Mouse (Mus musculus) heart, postnatal 0 days (tissue): ENCODE data around the gene Tpsb2. TPM values are rescaled to one million over a fixed set of nuclear protein-coding genes. Genes with fewer than 3 reads are reported as not detected.
A peak's percentile ranks its signal among the peaks of the same experiment; 100 is the strongest.

ENCODE experiments used
- ATAC-seq: fragments of 200-750 bp; cut with Nextera tagmentation; 2 replicates; pipeline ENCODE4 v1.8.0; 2017; ENCODE audit warnings: low read depth, moderate number of reproducible peaks, moderate library complexity; ENCODE audit not compliant: insufficient read depth
- DNase-seq: peaks from one replicate; pipeline ENCODE4 v3.0.0-alpha.2; 2016; ENCODE audit warnings: low spot score
- H3K27ac ChIP-seq: fragments of 300-500 bp; sonication (generic); 2 replicates; pipeline ENCODE4 v1.5.1; 2014; ENCODE audit warnings: low read depth, mild to moderate bottlenecking
- H3K27me3 ChIP-seq: fragments of 300-500 bp; sonication (generic); 2 replicates; pipeline ENCODE4 v1.6.1; 2014; ENCODE audit warnings: low read length, mixed read lengths; ENCODE audit not compliant: control insufficient read depth, insufficient read depth
- H3K36me3 ChIP-seq: fragments of 300-500 bp; sonication (generic); replicated peaks from 2 replicates; pipeline ENCODE4 v1.6.1; 2014; ENCODE audit warnings: low read length, mixed read lengths; ENCODE audit not compliant: control insufficient read depth, insufficient read depth
- H3K4me1 ChIP-seq: fragments of 300-500 bp; sonication (generic); 2 replicates; pipeline ENCODE4 v1.6.1; 2014; ENCODE audit warnings: antibody characterized with exemption; ENCODE audit not compliant: control insufficient read depth, insufficient read depth
- H3K4me2 ChIP-seq: fragments of 300-500 bp; sonication (generic); 2 replicates; pipeline ENCODE4 v1.6.1; 2014; ENCODE audit warnings: low read depth, mild to moderate bottlenecking, low read length, moderate library complexity
- H3K4me3 ChIP-seq: fragments of 300-500 bp; sonication (generic); 2 replicates; pipeline ENCODE4 v1.5.1; 2014; ENCODE audit warnings: low read depth, low read length
- H3K9ac ChIP-seq: fragments of 300-500 bp; sonication (generic); replicated peaks from 2 replicates; pipeline ENCODE4 v1.6.1; 2014; ENCODE audit warnings: low read depth, low read length, mixed read lengths
- H3K9me3 ChIP-seq: fragments of 300-500 bp; sonication (generic); replicated peaks from 2 replicates; pipeline ENCODE4 v1.6.1; 2016; ENCODE audit warnings: low read length; ENCODE audit not compliant: control insufficient read depth
- CTCF ChIP-seq: IDR thresholded peaks from 2 replicates; pipeline ENCODE4 v1.5.1; 2016; ENCODE audit warnings: antibody characterized with exemption, control low read depth, low read depth
- EP300 ChIP-seq: IDR thresholded peaks from 2 replicates; pipeline ENCODE4 v1.6.1; 2016; ENCODE audit warnings: antibody characterized with exemption, low read depth
- WGBS: fragments of 180-500 bp; shearing (Covaris S2); extraction: QIAGEN DNeasy Blood & Tissue Kit; methylation state at CpG from one replicate; pipeline ENCODE4 v1.1.7; 2014; 5-methylcytosine and 5-hydroxymethylcytosine counted together
- polyA plus RNA-seq: library from polyadenylated mRNA; unstranded; fragments of >200 nt; fragmentation: Nextera tagmentation; extraction: Ambion mirVana; gene quantifications from 2 replicates; pipeline ENCODE4 v1.2.1, GENCODE M21; 2015
- total RNA-seq: library from RNA; depleted of rRNA; stranded (reverse); fragments of >200 nt; gene quantifications from 2 replicates; pipeline ENCODE4 v1.2.3, GENCODE M21; 2014; ENCODE audit warnings: low replicate concordance; rRNA removed

Tpsb2 gene
- total and polyA plus RNA-seq, 2 experiments from 2014 or later = 26.2 to 28.1 TPM

- no peaks in the 10 kb centered on the region for H3K36me3 ChIP-seq
- no peak overlapping the region for H3K4me3 ChIP-seq
- no peak for ATAC-seq
- 49% methylated on average over 4 of the region's 4 CpGs for WGBS
- DNase-seq = no peak
- H3K27ac ChIP-seq = no peak overlapping the region
- TF ChIP-seq EP300 = no peak
- TF ChIP-seq CTCF = no peak
- H3K9ac ChIP-seq = no peak overlapping the region
- no peaks in the 10 kb centered on the region for H3K9me3 ChIP-seq
- no peaks in the 10 kb centered on the region for H3K27me3 ChIP-seq
- peaks cover 45% of the 10 kb centered on the region for H3K4me1 ChIP-seq
- no peak overlapping the region for H3K4me2 ChIP-seq
Measured at GRCm38 (mm10) chr17:25411251-25411650, 45.1 kb downstream of the Tpsb2 start.

GRCm38 (mm10) chr17:25414209-25414608 lies 48.1 kb downstream of the Tpsb2 start:
- H3K4me2 ChIP-seq = no peak overlapping the region
- H3K9me3 ChIP-seq = no peaks in the 10 kb centered on the region
- no peaks in the 10 kb centered on the region for H3K36me3 ChIP-seq
- no peak overlapping the region for H3K9ac ChIP-seq
- H3K4me1 ChIP-seq = peaks cover 42% of the 10 kb centered on the region
- 24% methylated on average over 4 of the region's 4 CpGs for WGBS
- DNase-seq = peak; percentile 36
- TF ChIP-seq CTCF = no peak
- no peak for TF ChIP-seq EP300
- no peaks in the 10 kb centered on the region for H3K27me3 ChIP-seq
- peak; percentile 78 for ATAC-seq
- H3K4me3 ChIP-seq = no peak overlapping the region
- H3K27ac ChIP-seq = peak overlapping the region; percentile 69

- no peaks in the 10 kb centered on the region for H3K27me3 ChIP-seq
- ATAC-seq (no peak), DNase-seq (no peak)
- H3K9me3 ChIP-seq = no peaks in the 10 kb centered on the region
- 52% methylated on average over 3 of the region's 3 CpGs for WGBS
- no peak overlapping the region for H3K4me2 ChIP-seq
- H3K36me3 ChIP-seq = no peaks in the 10 kb centered on the region
- peak overlapping the region; percentile 69 for H3K27ac ChIP-seq
- no peak overlapping the region for H3K4me3 ChIP-seq
- peaks cover 38% of the 10 kb centered on the region for H3K4me1 ChIP-seq
- no peak overlapping the region for H3K9ac ChIP-seq
- TF ChIP-seq CTCF (no peak), EP300 (no peak)
Measured at GRCm38 (mm10) chr17:25414917-25415316, 48.8 kb downstream of the Tpsb2 start.

GRCm38 (mm10) chr17:25415421-25415913 lies 49.4 kb downstream of the Tpsb2 start:
- no peak overlapping the region for H3K4me2 ChIP-seq
- 17% methylated on average over 5 of the region's 6 CpGs for WGBS

GRCm38 (mm10) chr17:25416219-25416618 lies 50.1 kb downstream of the Tpsb2 start:
- H3K36me3 ChIP-seq = no peaks in the 10 kb centered on the region
- H3K4me1 ChIP-seq = peaks cover 33% of the 10 kb centered on the region
- no peak overlapping the region for H3K4me3 ChIP-seq
- no peak for DNase-seq
- WGBS = 17% methylated on average over 3 of the region's 3 CpGs
- peak overlapping the region; percentile 10; the same call in 1 of the 2 replicates for H3K9ac ChIP-seq
- peak; percentile 29; the same call in 1 of the 2 replicates for ATAC-seq
- no peak for TF ChIP-seq CTCF
- no peak for TF ChIP-seq EP300
- no peak overlapping the region for H3K4me2 ChIP-seq
- H3K27me3 ChIP-seq = no peaks in the 10 kb centered on the region
- peak overlapping the region; percentile 69 for H3K27ac ChIP-seq
- no peaks in the 10 kb centered on the region for H3K9me3 ChIP-seq

More at GRCm38 (mm10) chr17:25415421-25415913, 49.4 kb downstream of the Tpsb2 start:
- Histone ChIP-seq H3K36me3 (no peaks in the 10 kb centered on the region), H3K4me1 (peaks cover 37% of the 10 kb centered on the region), H3K27ac (peak overlapping the region; percentile 69; the same call in 1 of the 2 replicates), H3K4me3 (no peak overlapping the region), H3K9me3 (no peaks in the 10 kb centered on the region), H3K9ac (peak overlapping the region; percentile 10; the same call in 1 of the 2 replicates), H3K27me3 (no peaks in the 10 kb centered on the region)
- ATAC-seq = 0 out of 2 replicates have a peak, but pooled peaks have one; percentile 29
- DNase-seq = no peak
- TF ChIP-seq EP300 = no peak
- no peak for TF ChIP-seq CTCF

GRCm38 (mm10) chr17:25417990-25418389 lies 51.9 kb downstream of the Tpsb2 start:
- no peak for ATAC-seq
- H3K4me3 ChIP-seq = no peak overlapping the region
- peaks cover 33% of the 10 kb centered on the region for H3K4me1 ChIP-seq
- TF ChIP-seq EP300 (no peak), CTCF (no peak)
- H3K36me3 ChIP-seq = no peaks in the 10 kb centered on the region
- H3K9me3 ChIP-seq = no peaks in the 10 kb centered on the region
- no peak for DNase-seq
- H3K9ac ChIP-seq = no peak overlapping the region
- 61% methylated on average over 6 of the region's 6 CpGs for WGBS
- H3K27me3 ChIP-seq = no peaks in the 10 kb centered on the region
- H3K27ac ChIP-seq = no peak overlapping the region
- no peak overlapping the region for H3K4me2 ChIP-seq

Other genes starting within 250 kb of the Tpsb2 start
- gene Ptx4, start 245.5 kb upstream of the Tpsb2 start, total RNA-seq = 0.12 TPM in 1 of 2 replicates, not detected in the other
- gene Ptx4, start 245.5 kb upstream of the Tpsb2 start, polyA plus RNA-seq = 0.22 TPM in 2 replicates
- gene Clcn7, start 232.9 kb upstream of the Tpsb2 start, total RNA-seq = 15.4 and 20.3 TPM in 2 replicates
- gene Clcn7, start 232.9 kb upstream of the Tpsb2 start, polyA plus RNA-seq = 12.6 and 12.8 TPM in 2 replicates
- not detected in 2 replicates for gene Ccdc154, start 203.8 kb upstream of the Tpsb2 start, total RNA-seq
- gene Ccdc154, start 203.8 kb upstream of the Tpsb2 start, polyA plus RNA-seq = not detected in 2 replicates
- gene Gm38655, start 190.8 kb upstream of the Tpsb2 start, total RNA-seq = not detected in 2 replicates
- gene Gm38655, start 190.8 kb upstream of the Tpsb2 start, polyA plus RNA-seq = not detected in 2 replicates
- gene BC003965, start 181.8 kb upstream of the Tpsb2 start, total RNA-seq = 15.3 and 17.3 TPM in 2 replicates
- 24.6 and 26.5 TPM in 2 replicates for gene BC003965, start 181.8 kb upstream of the Tpsb2 start, polyA plus RNA-seq
- 3.2 and 4.8 TPM in 2 replicates for gene Unkl, start 177.9 kb upstream of the Tpsb2 start, total RNA-seq
- gene Unkl, start 177.9 kb upstream of the Tpsb2 start, polyA plus RNA-seq = 2.8 and 3.0 TPM in 2 replicates
- gene Gnptg, start 126.2 kb upstream of the Tpsb2 start, total RNA-seq = 20.4 and 24.2 TPM in 2 replicates
- 21.0 and 22.7 TPM in 2 replicates for gene Gnptg, start 126.2 kb upstream of the Tpsb2 start, polyA plus RNA-seq
- gene Tsr3, start 126.1 kb upstream of the Tpsb2 start, total RNA-seq = 31.2 and 32.4 TPM in 2 replicates
- 23.4 and 24.3 TPM in 2 replicates for gene Tsr3, start 126.1 kb upstream of the Tpsb2 start, polyA plus RNA-seq
- gene Baiap3, start 109.9 kb upstream of the Tpsb2 start, total RNA-seq = 2.1 TPM in 1 of 2 replicates, not detected in the other
- gene Baiap3, start 109.9 kb upstream of the Tpsb2 start, polyA plus RNA-seq = 0.12 and 0.22 TPM in 2 replicates
- 293 and 343 TPM in 2 replicates for gene Ube2i, start 91.7 kb upstream of the Tpsb2 start, total RNA-seq
- 253 and 259 TPM in 2 replicates for gene Ube2i, start 91.7 kb upstream of the Tpsb2 start, polyA plus RNA-seq
- gene Prss34, start 67.9 kb upstream of the Tpsb2 start, total RNA-seq = 1.0 TPM in 1 of 2 replicates, not detected in the other
- 0.71 and 0.77 TPM in 2 replicates for gene Prss34, start 67.9 kb upstream of the Tpsb2 start, polyA plus RNA-seq
- gene Prss28, start 57.7 kb upstream of the Tpsb2 start, total RNA-seq = not detected in 2 replicates
- not detected in 2 replicates for gene Prss28, start 57.7 kb upstream of the Tpsb2 start, polyA plus RNA-seq
- gene Prss29, start 47.7 kb upstream of the Tpsb2 start, total RNA-seq = not detected in 2 replicates
- gene Prss29, start 47.7 kb upstream of the Tpsb2 start, polyA plus RNA-seq = not detected in 2 replicates
- 0.23 and 5.3 TPM in 2 replicates for gene Tpsab1, start 20.7 kb upstream of the Tpsb2 start, total RNA-seq
- 0.80 and 1.2 TPM in 2 replicates for gene Tpsab1, start 20.7 kb upstream of the Tpsb2 start, polyA plus RNA-seq
- not detected in 2 replicates for gene Tpsg1, start 3.0 kb downstream of the Tpsb2 start, total RNA-seq
- gene Tpsg1, start 3.0 kb downstream of the Tpsb2 start, polyA plus RNA-seq = 0.33 and 0.56 TPM in 2 replicates
- 39.2 and 65.9 TPM in 2 replicates for gene Cacna1h, start 67.5 kb downstream of the Tpsb2 start, total RNA-seq
- gene Cacna1h, start 67.5 kb downstream of the Tpsb2 start, polyA plus RNA-seq = 3.1 and 3.4 TPM in 2 replicates
- 1.3 TPM in 1 of 2 replicates, not detected in the other for gene Tekt4, start 88.3 kb downstream of the Tpsb2 start, total RNA-seq
- 0.23 and 1.1 TPM in 2 replicates for gene Tekt4, start 88.3 kb downstream of the Tpsb2 start, polyA plus RNA-seq
- gene Sstr5, start 131.0 kb downstream of the Tpsb2 start, total RNA-seq = 0.12 TPM in 1 of 2 replicates, not detected in the other
- not detected in 2 replicates for gene Sstr5, start 131.0 kb downstream of the Tpsb2 start, polyA plus RNA-seq
- gene Sox8, start 204.4 kb downstream of the Tpsb2 start, total RNA-seq = not detected in 2 replicates
- 0.11 and 0.37 TPM in 2 replicates for gene Sox8, start 204.4 kb downstream of the Tpsb2 start, polyA plus RNA-seq
- gene Lmf1, start 212.8 kb downstream of the Tpsb2 start, total RNA-seq = 44.9 and 52.8 TPM in 2 replicates
- gene Lmf1, start 212.8 kb downstream of the Tpsb2 start, polyA plus RNA-seq = 30.6 and 34.3 TPM in 2 replicates